Mouse (Mus musculus) stomach, embryonic 15.5 days (tissue): ENCODE results near the gene Rhoj. TPM values are rescaled to one million over a fixed set of nuclear protein-coding genes. Genes with fewer than 3 reads are reported as not detected.
"Not testable (repeated sequence)": the region's sequence is repeated elsewhere in the genome, so short reads cannot be mapped to it uniquely, and the experiment has no call there.

Source experiments
- ATAC-seq: fragments of 200-750 bp; cut with Nextera tagmentation; 2 replicates; pipeline ENCODE4 v1.8.0; 2017; ENCODE audit warnings: low read depth, moderate number of reproducible peaks, moderate TSS enrichment; ENCODE audit not compliant: insufficient read depth, low FRiP score
- H3K27ac ChIP-seq: fragments of 300-500 bp; sonication (generic); 2 replicates; pipeline ENCODE4 v1.5.1; 2015; ENCODE audit warnings: mild to moderate bottlenecking, inconsistent platforms
- H3K27me3 ChIP-seq: fragments of 300-500 bp; sonication (generic); replicated peaks from 2 replicates; pipeline ENCODE4 v1.6.1; 2015; ENCODE audit warnings: inconsistent platforms
- H3K36me3 ChIP-seq: fragments of 300-500 bp; sonication (generic); 2 replicates; pipeline ENCODE4 v1.6.1; 2015; ENCODE audit warnings: inconsistent platforms
- H3K4me1 ChIP-seq: fragments of 300-500 bp; sonication (generic); 2 replicates; pipeline ENCODE4 v1.6.1; 2015; ENCODE audit warnings: inconsistent platforms
- H3K4me2 ChIP-seq: fragments of 300-500 bp; sonication (generic); 2 replicates; pipeline ENCODE4 v1.6.1; 2015; ENCODE audit warnings: mild to moderate bottlenecking, inconsistent platforms
- H3K4me3 ChIP-seq: fragments of 300-500 bp; sonication (generic); replicated peaks from 2 replicates; pipeline ENCODE4 v1.5.1; 2015; ENCODE audit warnings: inconsistent platforms
- H3K9ac ChIP-seq: fragments of 300-500 bp; sonication (generic); 2 replicates; pipeline ENCODE4 v1.6.1; 2015; ENCODE audit warnings: inconsistent platforms
- H3K9me3 ChIP-seq: fragments of 300-500 bp; sonication (generic); 2 replicates; pipeline ENCODE4 v1.6.1; 2016; ENCODE audit warnings: inconsistent platforms
- WGBS: fragments of 180-500 bp; shearing (Covaris S2); methylation state at CpG from one replicate; pipeline ENCODE4 v1.1.7; 2015; 5-methylcytosine and 5-hydroxymethylcytosine counted together
- polyA plus RNA-seq: library from polyadenylated mRNA; unstranded; fragments of >200 nt; fragmentation: Nextera tagmentation; extraction: Ambion mirVana; gene quantifications from 2 replicates; pipeline ENCODE4 v1.2.1, GENCODE M21; 2015

Rhoj gene
- polyA plus RNA-seq, 1 experiment from 2014 or later: 59.1 TPM

DNA sequence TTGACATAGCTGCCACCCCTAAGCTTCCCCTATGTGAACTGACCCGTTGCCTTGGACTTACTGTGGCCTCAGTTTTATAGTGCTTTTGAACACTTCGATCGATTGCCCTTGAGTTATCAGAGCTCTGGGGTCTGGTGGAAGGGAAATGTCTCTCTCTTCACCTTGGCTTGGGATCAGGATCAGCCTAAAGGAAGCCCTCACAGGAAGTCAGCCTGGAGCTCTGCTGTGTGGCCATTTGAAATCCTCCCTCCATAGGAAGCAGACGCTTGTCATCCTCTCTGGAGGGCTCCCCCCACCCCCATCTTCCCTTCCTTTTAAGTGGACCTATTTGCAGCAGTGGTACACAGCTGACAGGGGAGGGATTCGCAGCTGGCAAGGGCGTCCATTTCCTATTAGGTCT, 1.6 kb downstream of the Rhoj start:
- no peaks in the 10 kb centered on the region for H3K27me3 ChIP-seq
- peak overlapping the region; percentile 49 for H3K4me2 ChIP-seq
- no peaks in the 10 kb centered on the region for H3K9me3 ChIP-seq
- WGBS: 47% methylated on average over 6 of the region's 6 CpGs
- H3K9ac ChIP-seq: no peak overlapping the region
- no peaks in the 10 kb centered on the region for H3K4me1 ChIP-seq
- peak overlapping the region; percentile 31; the same call in 1 of the 2 replicates for H3K27ac ChIP-seq
- peak overlapping the region; percentile 24 for H3K4me3 ChIP-seq
- no peak for ATAC-seq
- no peaks in the 10 kb centered on the region for H3K36me3 ChIP-seq

- peak overlapping the region; percentile 49 for H3K4me2 ChIP-seq
- no peaks in the 10 kb centered on the region for H3K36me3 ChIP-seq
- no peaks in the 10 kb centered on the region for H3K9me3 ChIP-seq
- no peak overlapping the region; the same call in 1 of the 2 replicates for H3K4me3 ChIP-seq
- no peaks in the 10 kb centered on the region for H3K4me1 ChIP-seq
- 77% methylated on average over 12 of the region's 12 CpGs for WGBS
- ATAC-seq: no peak
- no peaks in the 10 kb centered on the region for H3K27me3 ChIP-seq
- H3K9ac ChIP-seq: no peak overlapping the region
- no peak overlapping the region for H3K27ac ChIP-seq
These were observed 2.6 kb downstream of the Rhoj start for GRCm38 (mm10) chr12:75310766-75311165.

DNA sequence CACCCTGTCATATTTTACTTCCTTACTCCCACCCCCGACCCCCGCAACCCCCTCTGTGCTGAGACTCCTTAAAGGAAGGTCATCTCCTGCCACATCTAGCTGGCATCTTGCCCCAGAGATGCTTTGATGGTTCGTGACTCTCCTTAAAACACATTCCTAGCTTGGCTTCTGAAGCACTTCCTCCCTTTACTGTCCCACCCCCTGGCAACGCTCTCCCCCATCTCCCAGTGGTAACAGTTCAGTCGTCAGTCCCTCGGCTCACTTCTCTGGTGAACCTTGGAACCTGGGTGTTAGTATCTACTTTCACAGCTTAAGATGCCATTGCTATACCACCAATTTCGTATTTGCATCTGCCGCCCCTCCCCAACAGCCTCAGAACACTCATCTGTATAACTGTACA, 3.8 kb downstream of the Rhoj start:
- H3K9me3 ChIP-seq: no peaks in the 10 kb centered on the region
- H3K36me3 ChIP-seq: no peaks in the 10 kb centered on the region
- no peak overlapping the region for H3K4me2 ChIP-seq
- H3K4me3 ChIP-seq: no peak overlapping the region
- 74% methylated on average over 8 of the region's 8 CpGs for WGBS
- H3K27me3 ChIP-seq: no peaks in the 10 kb centered on the region
- H3K4me1 ChIP-seq: no peaks in the 10 kb centered on the region
- no peak for ATAC-seq
- no peak overlapping the region for H3K9ac ChIP-seq
- no peak overlapping the region for H3K27ac ChIP-seq

- no peak for ATAC-seq
- H3K9me3 ChIP-seq: no peaks in the 10 kb centered on the region
- no peaks in the 10 kb centered on the region for H3K36me3 ChIP-seq
- WGBS: 67% methylated on average over 3 of the region's 3 CpGs
- no peak overlapping the region for H3K4me2 ChIP-seq
- no peak overlapping the region for H3K4me3 ChIP-seq
- H3K27ac ChIP-seq: no peak overlapping the region
- H3K9ac ChIP-seq: no peak overlapping the region
- no peaks in the 10 kb centered on the region for H3K27me3 ChIP-seq
- no peaks in the 10 kb centered on the region for H3K4me1 ChIP-seq
These were observed 5.9 kb downstream of the Rhoj start for GRCm38 (mm10) chr12:75313992-75314391.

- no peak overlapping the region for H3K27ac ChIP-seq
- no peak overlapping the region for H3K4me2 ChIP-seq
- no peak overlapping the region for H3K9ac ChIP-seq
- no peak for ATAC-seq
- H3K4me3 ChIP-seq: no peak overlapping the region
- H3K4me1 ChIP-seq: no peaks in the 10 kb centered on the region
- H3K9me3 ChIP-seq: no peaks in the 10 kb centered on the region
- WGBS: 88% methylated on average over 3 of the region's 3 CpGs
- H3K27me3 ChIP-seq: no peaks in the 10 kb centered on the region
- H3K36me3 ChIP-seq: no peaks in the 10 kb centered on the region
These were observed 7.7 kb downstream of the Rhoj start for GRCm38 (mm10) chr12:75315851-75316250.

DNA sequence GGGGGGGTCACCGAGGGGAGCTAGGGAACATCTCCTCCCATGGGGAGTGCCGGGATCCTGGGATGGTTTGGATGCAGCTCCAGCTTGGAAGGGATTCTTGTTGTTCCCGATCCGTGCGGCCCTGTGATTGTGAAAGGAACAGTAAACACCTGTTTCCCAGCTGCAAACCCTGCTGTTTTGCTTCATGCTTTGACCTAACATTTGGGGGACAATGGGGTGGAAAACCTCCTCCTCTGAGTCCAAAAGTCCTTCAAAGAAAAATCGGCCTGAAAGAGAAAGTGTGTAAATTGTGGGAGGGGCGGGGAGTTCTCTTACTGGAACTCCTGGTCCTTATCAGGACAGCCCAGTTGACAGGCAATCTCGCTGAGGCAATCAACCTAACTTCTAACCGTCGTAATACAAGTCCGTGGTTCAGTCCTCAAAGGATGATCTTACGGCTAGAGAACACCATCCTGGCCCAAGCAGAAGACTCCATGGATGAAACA, 12.4 kb downstream of the Rhoj start:
- Histone ChIP-seq H3K27me3 (no peaks in the 10 kb centered on the region), H3K27ac (no peak overlapping the region), H3K36me3 (0 out of 2 replicates have a peak, but pooled peaks cover 7% of the 10 kb centered on the region), H3K9me3 (no peaks in the 10 kb centered on the region), H3K4me2 (peak overlapping the region; percentile 16; the same call in 1 of the 2 replicates), H3K4me1 (no peaks in the 10 kb centered on the region), H3K4me3 (no peak overlapping the region), H3K9ac (no peak overlapping the region)
- WGBS: 55% methylated on average over 12 of the region's 12 CpGs
- ATAC-seq: no peak

DNA sequence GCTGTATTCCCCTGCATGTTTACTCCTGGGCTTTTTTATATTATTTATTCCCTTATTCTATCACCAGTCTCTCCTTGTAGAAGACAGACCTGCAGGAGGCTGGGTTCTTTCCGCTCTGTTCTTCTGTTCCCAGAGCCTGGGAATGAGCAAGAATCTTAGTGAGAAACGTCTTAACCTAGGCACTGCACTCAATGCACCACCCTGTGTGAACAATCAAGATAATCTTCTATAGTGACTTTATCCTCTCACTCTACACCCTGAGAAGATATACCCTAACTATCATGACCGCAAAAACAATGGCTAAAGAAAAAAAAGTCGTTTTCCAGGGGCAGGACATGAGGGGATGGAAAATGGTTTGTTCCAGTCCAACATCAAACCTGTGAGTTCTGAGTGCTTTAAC, 13.1 kb downstream of the Rhoj start:
- Histone ChIP-seq H3K27ac (no peak overlapping the region), H3K9me3 (no peaks in the 10 kb centered on the region), H3K4me2 (no peak overlapping the region), H3K36me3 (0 out of 2 replicates have a peak, but pooled peaks cover 7% of the 10 kb centered on the region), H3K4me3 (no peak overlapping the region), H3K27me3 (no peaks in the 10 kb centered on the region), H3K4me1 (no peaks in the 10 kb centered on the region), H3K9ac (no peak overlapping the region)
- 72% methylated on average over 4 of the region's 4 CpGs for WGBS
- ATAC-seq: no peak

DNA sequence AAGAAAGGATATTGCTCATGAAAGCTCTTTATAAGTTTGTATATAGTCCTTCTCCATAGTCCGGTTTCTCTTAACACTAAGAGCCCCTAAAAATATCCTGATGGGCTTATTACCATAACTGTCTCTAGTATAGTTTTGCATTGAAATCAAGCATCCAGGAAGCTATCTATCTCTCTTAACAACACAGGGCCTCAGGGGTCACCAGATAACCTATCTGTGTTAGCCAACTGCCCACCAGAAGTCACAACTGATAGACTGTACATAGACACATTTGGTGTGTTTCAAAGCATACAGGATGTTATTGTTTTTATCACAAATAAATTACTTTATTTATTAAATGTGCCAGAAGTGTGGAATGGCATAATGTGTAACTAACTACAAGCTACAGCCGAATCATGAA, 21.1 kb downstream of the Rhoj start:
- no peak overlapping the region for H3K4me2 ChIP-seq
- no peaks in the 10 kb centered on the region for H3K9me3 ChIP-seq
- no peak for ATAC-seq
- no peaks in the 10 kb centered on the region for H3K27me3 ChIP-seq
- H3K4me3 ChIP-seq: no peak overlapping the region
- 78% methylated on average over 2 of the region's 2 CpGs for WGBS
- H3K36me3 ChIP-seq: no peaks in the 10 kb centered on the region
- H3K9ac ChIP-seq: no peak overlapping the region
- H3K27ac ChIP-seq: no peak overlapping the region
- no peaks in the 10 kb centered on the region for H3K4me1 ChIP-seq

DNA sequence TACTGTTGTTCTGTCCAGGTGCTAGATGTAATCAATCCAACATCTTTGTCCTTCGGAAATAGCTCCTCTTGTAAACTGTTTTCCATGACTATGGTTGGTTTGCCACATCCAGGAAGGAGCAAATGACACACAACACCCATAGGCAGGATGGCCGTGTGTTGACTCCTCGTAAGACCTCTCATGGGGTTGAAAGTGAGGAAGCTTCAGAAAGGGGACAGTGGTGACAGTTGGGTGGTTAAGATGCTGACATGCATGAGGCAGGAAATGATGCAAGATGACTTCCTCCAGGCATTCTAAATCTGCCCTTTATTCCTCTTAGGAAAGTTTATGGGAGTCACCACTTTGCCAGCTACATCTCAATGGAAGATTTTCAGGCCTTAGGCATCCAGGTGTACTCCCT, 31.8 kb downstream of the Rhoj start:
- no peak for ATAC-seq
- Histone ChIP-seq H3K27ac (no peak overlapping the region), H3K4me3 (no peak overlapping the region), H3K27me3 (no peaks in the 10 kb centered on the region), H3K36me3 (no peaks in the 10 kb centered on the region), H3K4me2 (no peak overlapping the region), H3K4me1 (no peaks in the 10 kb centered on the region), H3K9me3 (no peaks in the 10 kb centered on the region), H3K9ac (no peak overlapping the region)
- 88% methylated on average over 3 of the region's 3 CpGs for WGBS

DNA sequence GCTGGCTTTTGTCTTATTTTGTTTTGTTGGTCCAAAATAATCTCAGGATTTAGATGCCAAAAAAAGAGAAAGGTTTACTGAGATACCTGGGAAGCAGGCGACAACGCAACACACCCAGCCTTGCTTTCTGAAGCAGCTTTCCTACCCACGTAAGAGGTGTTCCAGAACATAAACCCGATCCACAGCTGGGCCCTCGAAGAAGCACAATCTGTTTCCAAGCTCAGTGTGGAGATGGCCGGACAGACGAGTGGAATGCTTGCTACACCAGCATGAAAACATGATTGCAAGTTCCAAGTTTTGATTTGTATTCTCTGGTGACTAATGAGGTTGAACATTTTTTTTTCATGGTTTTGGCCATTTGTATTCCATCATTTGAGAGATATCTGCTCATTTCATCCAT, 32.2 kb downstream of the Rhoj start:
- Histone ChIP-seq H3K9me3 (no peaks in the 10 kb centered on the region), H3K4me1 (no peaks in the 10 kb centered on the region), H3K27ac (no peak overlapping the region), H3K4me2 (no peak overlapping the region), H3K4me3 (no peak overlapping the region), H3K9ac (no peak overlapping the region), H3K27me3 (no peaks in the 10 kb centered on the region), H3K36me3 (no peaks in the 10 kb centered on the region)
- no peak for ATAC-seq
- WGBS: 86% methylated on average over 7 of the region's 7 CpGs

DNA sequence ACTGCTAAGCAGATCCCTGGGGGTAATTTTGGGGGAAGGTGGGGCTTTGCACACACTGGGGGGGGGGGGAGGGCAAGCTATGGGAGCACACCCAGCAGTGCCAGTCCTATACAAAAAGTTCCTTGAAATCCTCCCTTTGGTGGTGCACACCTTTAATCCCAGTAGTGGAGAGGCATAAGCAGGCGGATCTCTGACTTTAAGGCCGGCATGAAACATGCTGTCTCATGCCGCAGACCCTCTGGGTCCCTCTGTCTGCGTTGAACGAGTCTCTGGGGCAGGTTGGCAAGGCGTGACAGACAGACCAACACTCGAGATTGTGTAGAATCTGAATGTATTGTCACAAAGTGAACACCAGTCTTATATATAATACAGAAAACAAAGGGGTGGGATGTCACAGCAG, 40.4 kb downstream of the Rhoj start:
- H3K4me2 ChIP-seq: no peak overlapping the region
- peaks cover 5% of the 10 kb centered on the region; the same call in 1 of the 2 replicates for H3K4me1 ChIP-seq
- no peak overlapping the region for H3K4me3 ChIP-seq
- H3K27me3 ChIP-seq: no peaks in the 10 kb centered on the region
- H3K36me3 ChIP-seq: no peaks in the 10 kb centered on the region
- 69% methylated on average over 7 of the region's 7 CpGs for WGBS
- no peak for ATAC-seq
- no peaks in the 10 kb centered on the region for H3K9me3 ChIP-seq
- no peak overlapping the region for H3K9ac ChIP-seq
- no peak overlapping the region for H3K27ac ChIP-seq

GRCm38 (mm10) chr12:75349537-75349936, 41.4 kb downstream of the Rhoj start:
- not testable (repeated sequence) for H3K4me2 ChIP-seq, H3K27me3 ChIP-seq, H3K4me1 ChIP-seq, H3K36me3 ChIP-seq, ATAC-seq, H3K4me3 ChIP-seq, H3K9ac ChIP-seq, H3K27ac ChIP-seq, H3K9me3 ChIP-seq
- 85% methylated on average over 5 of the region's 5 CpGs for WGBS

GRCm38 (mm10) chr12:75350750-75351149, 42.6 kb downstream of the Rhoj start:
- H3K9ac ChIP-seq: no peak overlapping the region
- H3K27me3 ChIP-seq: no peaks in the 10 kb centered on the region
- no peak overlapping the region for H3K27ac ChIP-seq
- 93% methylated on average over 5 of the region's 5 CpGs for WGBS
- no peaks in the 10 kb centered on the region for H3K36me3 ChIP-seq
- H3K9me3 ChIP-seq: no peaks in the 10 kb centered on the region
- no peak overlapping the region for H3K4me3 ChIP-seq
- peaks cover 5% of the 10 kb centered on the region; the same call in 1 of the 2 replicates for H3K4me1 ChIP-seq
- no peak for ATAC-seq
- no peak overlapping the region for H3K4me2 ChIP-seq
